Mouse (Mus musculus) brain, adult 10 weeks (tissue): ENCODE data around the gene Dolpp1. TPM values are rescaled to one million over a fixed set of nuclear protein-coding genes. Genes with fewer than 3 reads are reported as not detected.

Source experiments
- polyA plus RNA-seq: library from polyadenylated mRNA; stranded (reverse); fragments of 350-450 nt; fragmentation: Illumina TruSeq; extraction: RNeasy Lipid Tissue Mini Kit (QIAGEN cat#74804); gene quantifications from one replicate; pipeline ENCODE4 v1.2.3, GENCODE M21; 2015; ENCODE audit warnings: low read depth, low replicate concordance

Gene Dolpp1
- polyA plus RNA-seq: 20.7 TPM

DNA sequence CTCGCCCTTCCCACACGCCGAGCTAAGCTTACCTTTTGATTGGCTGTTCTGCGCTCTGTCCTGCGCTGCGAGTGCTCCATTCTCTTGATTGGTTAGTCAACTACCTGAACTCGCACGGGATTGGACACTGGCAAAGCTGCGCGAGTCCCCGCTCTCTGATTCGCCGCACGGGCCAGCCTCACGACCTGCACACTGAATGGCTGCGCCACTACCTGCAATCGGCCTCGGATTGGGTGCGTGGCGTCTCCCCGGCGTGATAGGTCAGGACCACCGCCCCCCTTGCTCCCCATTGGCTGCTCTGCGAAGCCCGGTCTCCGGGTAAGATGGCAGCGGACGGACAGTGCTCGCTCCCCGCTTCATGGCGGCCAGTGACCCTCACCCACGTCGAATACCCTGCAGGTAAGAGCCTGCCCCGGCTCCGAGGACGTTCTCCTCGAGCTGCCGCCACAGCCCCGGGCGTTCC is at the start of gene Dolpp1:
TSS of gene Dolpp1 (plus strand) at position 141 of the 463 bp plus-strand sequence.

DNA sequence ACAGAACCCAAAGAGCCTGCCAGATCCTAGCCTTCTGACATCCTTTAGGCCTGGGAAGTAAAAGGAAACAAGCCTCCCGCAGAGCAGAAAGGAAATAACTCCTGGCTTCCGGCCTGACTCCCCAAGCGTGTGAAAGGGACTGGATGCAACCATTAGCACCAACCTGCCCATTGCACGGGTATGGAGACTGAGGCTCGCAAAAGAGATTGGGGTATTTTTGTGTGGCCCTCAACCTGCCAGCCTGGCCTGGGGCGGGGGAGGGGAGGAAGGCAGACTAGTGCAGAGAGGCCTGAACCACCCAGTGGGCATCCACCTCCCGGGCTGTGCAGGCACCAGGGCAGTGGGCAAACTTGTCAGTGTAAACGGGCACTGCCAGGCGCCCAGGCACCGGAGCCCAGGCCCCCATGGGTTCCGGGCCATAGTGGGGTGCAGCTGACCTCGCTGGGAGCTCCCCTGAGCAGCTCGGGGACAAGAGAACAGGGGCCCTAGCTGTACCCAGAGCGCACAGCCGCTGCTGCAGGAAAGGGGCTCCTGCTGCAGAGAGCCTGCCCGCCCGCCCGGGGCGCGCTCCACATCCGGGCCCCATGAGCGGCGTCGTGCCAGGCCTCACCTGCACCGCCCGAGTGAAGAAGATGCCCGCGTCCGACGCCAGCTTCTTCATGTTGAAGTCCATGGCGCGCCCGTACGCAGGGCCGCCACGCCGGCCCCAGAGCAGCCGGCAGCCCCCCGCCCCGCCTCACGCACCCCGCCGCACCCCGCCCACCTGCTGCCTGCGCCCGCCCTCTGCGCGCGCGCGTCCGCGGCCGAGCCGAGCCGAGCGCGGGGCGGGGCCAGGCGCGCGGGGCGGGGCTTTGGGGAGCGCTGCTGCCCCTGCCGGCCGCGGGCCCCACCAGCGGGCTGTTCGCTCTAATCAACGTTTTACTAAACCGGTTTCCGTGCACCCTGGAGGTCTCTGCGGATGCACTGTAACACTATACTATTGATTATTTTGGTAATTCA is 33.2 kb upstream of the Dolpp1 start, which contains the start of gene Sh3glb2:
TSS of gene Sh3glb2 (minus strand) at position 805 of the 999 bp plus-strand sequence.

DNA sequence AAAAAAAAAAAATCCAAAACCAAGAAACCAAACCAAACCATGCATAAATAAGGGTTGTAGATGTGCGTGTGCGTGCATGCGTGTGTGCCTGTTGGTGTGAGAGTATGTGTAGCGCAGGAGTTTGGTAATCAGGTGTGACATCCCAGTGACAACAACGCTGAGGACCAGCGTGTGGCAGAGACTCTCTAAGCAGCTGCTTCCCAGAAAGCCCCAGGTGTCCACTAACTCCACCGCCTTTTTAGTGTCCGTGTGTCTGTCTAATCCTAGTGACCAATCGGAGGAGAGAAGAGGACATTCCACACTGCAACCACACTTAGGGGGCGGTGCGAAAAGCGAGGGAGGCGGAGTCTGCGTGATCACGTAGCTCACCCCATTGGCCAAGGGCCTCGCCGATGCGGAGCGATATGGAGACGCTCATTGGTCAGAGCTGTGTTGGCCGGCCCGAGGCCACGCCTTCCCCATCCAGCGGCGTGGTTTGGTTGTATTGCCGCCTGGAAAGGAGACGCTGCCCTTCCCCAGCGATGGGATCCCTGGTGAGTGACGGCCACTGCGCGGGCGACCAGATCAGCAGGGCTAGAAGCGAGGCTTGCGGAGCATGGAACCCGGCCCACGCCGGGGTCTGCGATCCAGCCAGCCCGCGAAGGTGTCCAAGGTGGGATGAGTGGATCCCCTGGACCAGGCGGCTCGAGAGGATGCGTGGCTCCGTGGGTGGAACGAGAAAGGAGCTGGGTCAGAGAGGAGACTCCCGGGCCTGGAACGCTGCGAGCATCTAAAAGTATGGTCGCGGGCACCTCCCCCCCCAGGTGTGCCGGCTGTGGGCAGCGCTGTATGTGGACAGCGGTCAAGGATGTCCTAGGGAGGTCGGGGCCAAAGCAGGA is 28.0 kb upstream of the Dolpp1 start, which contains the start of gene Miga2:
TSS of gene Miga2 (plus strand) at position 461 of the 878 bp plus-strand sequence.

DNA sequence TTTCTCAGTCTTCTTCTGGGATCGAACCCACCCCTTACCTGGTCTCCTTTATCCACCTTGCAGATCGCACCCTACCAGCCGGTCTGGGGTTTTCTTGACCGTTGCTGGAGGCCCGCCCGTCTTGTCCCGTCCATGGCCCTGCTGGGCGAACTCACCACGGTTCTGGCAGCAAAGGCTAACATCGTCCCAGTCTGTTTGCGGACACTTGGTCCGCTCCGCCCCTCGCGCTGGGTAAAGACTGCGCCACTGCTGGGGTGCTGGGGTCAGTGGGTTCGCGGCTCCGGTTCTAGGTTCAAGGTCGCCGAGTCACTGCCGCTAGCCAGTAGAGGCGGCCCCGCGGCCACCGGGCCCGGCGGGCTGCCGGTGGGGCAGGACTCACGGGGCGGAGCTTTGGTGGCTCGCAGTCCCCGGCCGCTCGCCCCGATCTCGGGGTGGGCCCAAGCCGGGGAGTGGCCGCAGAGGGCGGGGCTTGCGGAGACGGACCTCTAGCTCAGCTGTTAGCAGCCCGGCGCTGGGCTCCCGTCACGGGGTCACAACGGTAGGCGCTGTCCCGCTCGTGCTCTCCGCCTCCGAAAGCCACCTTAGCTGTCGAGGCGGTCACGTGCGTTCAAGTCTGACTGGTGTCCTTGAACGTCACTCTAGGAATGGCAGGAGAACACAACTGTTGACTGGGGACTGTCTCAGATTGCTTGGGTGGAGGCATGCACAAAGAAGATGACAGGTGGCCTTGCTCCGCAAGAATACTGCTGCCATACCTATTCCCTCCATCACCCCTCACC is 23.3 kb downstream of the Dolpp1 start, which contains the start of gene Crat:
TSS of gene Crat (minus strand) at position 657 of the 779 bp plus-strand sequence.

DNA sequence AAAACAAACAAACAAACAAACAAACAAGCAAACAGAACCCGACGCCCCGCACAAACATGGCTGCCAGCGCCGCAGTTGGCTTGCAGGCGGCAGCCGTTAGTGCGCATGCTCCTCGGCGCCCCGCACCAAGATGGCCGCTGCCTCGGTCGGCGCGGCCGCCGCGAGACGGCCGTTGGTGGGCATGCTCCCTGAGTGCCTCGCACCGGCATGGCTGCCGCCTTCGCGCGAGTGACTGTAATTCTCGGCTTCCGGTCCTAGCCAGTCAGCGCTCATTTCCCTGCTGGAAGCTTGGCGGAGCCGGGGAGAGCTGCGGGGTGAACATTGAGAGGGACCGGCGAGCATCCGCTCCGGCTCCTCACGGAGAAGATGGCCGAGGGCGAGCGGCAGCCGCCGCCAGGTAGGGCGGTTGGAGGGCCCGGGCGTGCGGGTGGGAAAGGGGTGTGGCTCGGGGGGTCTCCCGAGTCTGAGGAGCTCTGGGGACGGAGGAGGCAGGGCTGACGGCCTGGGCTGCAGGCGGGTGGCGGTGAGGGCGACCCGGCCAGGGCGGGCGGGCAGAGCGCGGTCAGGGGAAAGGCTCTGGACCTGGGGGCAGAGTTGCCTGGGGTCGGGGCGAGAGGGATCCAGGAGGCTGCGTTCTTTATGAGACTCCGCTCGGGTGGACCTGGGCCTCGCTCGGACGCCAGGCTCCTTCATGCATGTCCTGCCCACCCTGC is 24.0 kb downstream of the Dolpp1 start, which contains the start of gene Ptpa:
TSS of gene Ptpa (plus strand) at position 104 of the 713 bp plus-strand sequence.

Other genes with a start within 250 kb of the Dolpp1 start
- gene Endog, start 220.8 kb upstream of the Dolpp1 start, polyA plus RNA-seq: 23.6 TPM
- gene Spout1, start 213.8 kb upstream of the Dolpp1 start, polyA plus RNA-seq: 42.4 TPM
- 15.7 TPM for gene Kyat1, start 186.4 kb upstream of the Dolpp1 start, polyA plus RNA-seq
- gene Lrrc8a, start 154.5 kb upstream of the Dolpp1 start, polyA plus RNA-seq: 21.0 TPM
- 4.9 TPM for gene Gm28035, start 151.7 kb upstream of the Dolpp1 start, polyA plus RNA-seq
- 26.0 TPM for gene Phyhd1, start 126.1 kb upstream of the Dolpp1 start, polyA plus RNA-seq
- not detected for gene Gm28038, start 111.2 kb upstream of the Dolpp1 start, polyA plus RNA-seq
- gene Dolk, start 105.9 kb upstream of the Dolpp1 start, polyA plus RNA-seq: 21.6 TPM
- 8.6 TPM for gene Nup188, start 105.9 kb upstream of the Dolpp1 start, polyA plus RNA-seq
- gene Sh3glb2, start 32.9 kb upstream of the Dolpp1 start, polyA plus RNA-seq: 272 TPM
- 62.1 TPM for gene Miga2, start 28.0 kb upstream of the Dolpp1 start, polyA plus RNA-seq
- 31.3 TPM for gene Crat, start 23.6 kb downstream of the Dolpp1 start, polyA plus RNA-seq
- 190 TPM for gene Ptpa, start 23.8 kb downstream of the Dolpp1 start, polyA plus RNA-seq
- gene Ier5l, start 82.0 kb downstream of the Dolpp1 start, polyA plus RNA-seq: 10.3 TPM
- 4.4 TPM for gene Cstad, start 202.8 kb downstream of the Dolpp1 start, polyA plus RNA-seq